Mouse (Mus musculus): Measurements from ENCODE around the gene Zcchc24. TPM values are rescaled to one million over a fixed set of nuclear protein-coding genes. Genes with fewer than 3 reads are reported as not detected.

Zcchc24 gene
- polyA plus RNA-seq, 1 experiment from 2014 or later: 9.1 TPM

DNA sequence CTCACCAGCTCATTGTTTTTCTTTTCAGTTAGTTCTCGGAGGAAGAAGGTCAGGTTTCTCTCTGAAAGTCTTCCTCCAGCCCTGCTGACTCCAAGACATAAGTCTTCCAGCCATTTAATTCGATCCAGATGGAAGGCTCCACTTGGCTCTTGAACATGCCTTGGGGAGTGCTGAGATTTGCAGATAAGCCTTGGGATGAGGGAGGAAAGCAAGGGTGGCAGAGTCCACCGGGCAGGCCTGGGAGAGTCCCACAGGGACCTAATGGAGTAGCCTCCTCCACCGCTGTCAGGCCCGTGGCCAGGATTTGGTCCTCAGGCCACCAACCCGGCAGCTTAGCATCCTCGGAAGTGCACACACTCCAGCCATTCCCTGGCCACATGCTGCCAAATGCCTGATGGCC lies 27.8 kb upstream of the Zcchc24 start:
- H3K4me3 ChIP-seq (ENCODE audit: low read length): no peak overlapping the region
- peak overlapping the region; percentile 60 for H3K27ac ChIP-seq (ENCODE audit: low read length)
- no peak for ATAC-seq
- no peaks in the 10 kb centered on the region for H3K36me3 ChIP-seq (ENCODE audit: control insufficient read depth, insufficient read depth, low read length)
- no peak overlapping the region for H3K4me2 ChIP-seq (ENCODE audit: low read depth, low read length)
- H3K27me3 ChIP-seq (replicated peaks; ENCODE audit: control insufficient read depth, insufficient read depth, low read length): no peaks in the 10 kb centered on the region
- peaks cover 6% of the 10 kb centered on the region; the same call in 1 of the 2 replicates for H3K4me1 ChIP-seq (ENCODE audit: control insufficient read depth, insufficient read depth, low read length)
- 82% methylated on average over 7 of the region's 7 CpGs for WGBS
- H3K9me3 ChIP-seq (ENCODE audit: control insufficient read depth, low read length): no peaks in the 10 kb centered on the region
- H3K9ac ChIP-seq (ENCODE audit: low read depth, low read length): no peak overlapping the region

DNA sequence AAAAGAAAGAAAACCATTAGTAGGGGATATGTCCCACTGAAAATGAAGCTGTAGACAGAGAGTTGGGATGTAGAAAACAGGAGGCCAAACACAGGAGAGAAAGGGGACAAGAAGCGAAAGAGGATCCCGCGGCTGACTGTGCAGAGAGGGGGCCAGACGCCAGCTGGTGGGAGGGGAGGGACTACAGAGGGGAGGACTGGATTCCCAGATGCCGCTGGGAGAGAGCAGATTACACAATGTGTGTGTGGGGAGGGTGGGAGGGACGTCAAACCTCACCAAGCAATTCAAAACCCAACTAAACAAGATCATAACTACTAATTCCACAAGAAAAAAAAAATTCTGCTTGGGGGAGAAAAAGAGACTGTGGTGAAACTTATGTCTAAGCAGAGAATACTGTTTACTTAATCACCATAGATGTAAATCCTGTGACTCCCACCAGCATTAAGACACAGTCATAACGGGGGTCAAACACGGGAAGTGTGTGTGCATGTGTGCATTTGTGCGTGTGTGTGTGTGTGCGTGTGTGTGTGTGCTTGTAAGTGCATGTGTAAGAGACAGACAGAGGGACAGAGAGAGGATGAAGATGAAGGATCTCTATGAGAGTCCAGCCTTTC lies 26.8 kb upstream of the Zcchc24 start:
- Histone ChIP-seq H3K9ac (ENCODE audit: low read depth, low read length) (no peak overlapping the region), H3K27ac (ENCODE audit: low read length) (peak overlapping the region; percentile 86), H3K4me3 (ENCODE audit: low read length) (no peak overlapping the region), H3K36me3 (ENCODE audit: control insufficient read depth, insufficient read depth, low read length) (no peaks in the 10 kb centered on the region), H3K27me3 (replicated peaks; ENCODE audit: control insufficient read depth, insufficient read depth, low read length) (no peaks in the 10 kb centered on the region), H3K9me3 (ENCODE audit: control insufficient read depth, low read length) (no peaks in the 10 kb centered on the region), H3K4me2 (ENCODE audit: low read depth, low read length) (peak overlapping the region; percentile 19; the same call in 1 of the 2 replicates), H3K4me1 (ENCODE audit: control insufficient read depth, insufficient read depth, low read length) (peaks cover 6% of the 10 kb centered on the region; the same call in 1 of the 2 replicates)
- WGBS: 19% methylated on average over 10 of the region's 10 CpGs
- peak; percentile 73 for ATAC-seq

DNA sequence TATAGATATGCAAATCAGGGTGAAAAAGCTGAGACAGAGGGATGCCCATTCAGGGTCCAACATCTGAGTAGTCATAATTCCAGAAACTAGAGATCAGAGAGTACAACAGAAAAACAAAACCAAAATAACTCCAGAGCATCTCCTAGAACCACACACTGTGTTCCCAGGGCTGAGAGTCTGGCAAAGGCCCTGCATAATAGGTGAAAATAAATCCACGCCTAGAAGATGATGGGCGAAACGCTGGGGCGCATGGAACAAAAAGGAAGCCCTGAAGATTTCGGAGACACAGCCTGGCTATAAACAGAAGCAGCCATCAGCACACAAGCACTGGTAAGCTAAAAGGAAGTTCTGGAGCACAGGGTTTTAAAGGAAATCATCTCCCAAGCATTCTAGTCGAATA lies 26.2 kb upstream of the Zcchc24 start:
- Histone ChIP-seq H3K4me3 (ENCODE audit: low read length) (no peak overlapping the region), H3K4me2 (ENCODE audit: low read depth, low read length) (0 out of 2 replicates have a peak overlapping the region, but pooled peaks have one; percentile 19), H3K27ac (ENCODE audit: low read length) (peak overlapping the region; percentile 86), H3K36me3 (ENCODE audit: control insufficient read depth, insufficient read depth, low read length) (no peaks in the 10 kb centered on the region), H3K27me3 (replicated peaks; ENCODE audit: control insufficient read depth, insufficient read depth, low read length) (no peaks in the 10 kb centered on the region), H3K9me3 (ENCODE audit: control insufficient read depth, low read length) (no peaks in the 10 kb centered on the region), H3K4me1 (ENCODE audit: control insufficient read depth, insufficient read depth, low read length) (peaks cover 6% of the 10 kb centered on the region; the same call in 1 of the 2 replicates), H3K9ac (ENCODE audit: low read depth, low read length) (no peak overlapping the region)
- ATAC-seq: no peak
- WGBS: 51% methylated on average over 6 of the region's 6 CpGs

DNA sequence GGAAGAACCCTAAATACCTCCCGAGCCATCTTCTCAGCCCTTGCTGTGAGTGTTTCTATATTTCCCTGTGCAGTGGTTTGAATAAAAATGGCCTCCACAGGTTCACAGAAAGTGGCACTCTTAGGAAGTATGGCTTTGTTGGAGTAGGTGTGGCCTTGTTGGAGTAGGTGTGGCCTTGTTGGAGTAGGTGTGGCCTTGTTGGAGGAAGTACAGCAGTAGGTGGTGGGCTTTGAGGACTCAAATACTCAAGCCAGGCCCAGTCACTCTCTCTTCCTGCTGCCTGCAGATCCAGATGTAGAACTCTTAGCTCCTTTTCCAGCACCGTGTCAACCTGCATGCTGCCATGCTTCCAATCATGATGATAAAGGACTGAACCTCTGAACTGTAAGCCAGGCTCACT lies 25.5 kb upstream of the Zcchc24 start:
- Histone ChIP-seq H3K4me1 (ENCODE audit: control insufficient read depth, insufficient read depth, low read length) (peaks cover 3% of the 10 kb centered on the region; the same call in 1 of the 2 replicates), H3K4me3 (ENCODE audit: low read length) (no peak overlapping the region), H3K9ac (ENCODE audit: low read depth, low read length) (no peak overlapping the region), H3K9me3 (ENCODE audit: control insufficient read depth, low read length) (no peaks in the 10 kb centered on the region), H3K36me3 (ENCODE audit: control insufficient read depth, insufficient read depth, low read length) (no peaks in the 10 kb centered on the region), H3K4me2 (ENCODE audit: low read depth, low read length) (no peak overlapping the region), H3K27me3 (replicated peaks; ENCODE audit: control insufficient read depth, insufficient read depth, low read length) (no peaks in the 10 kb centered on the region), H3K27ac (ENCODE audit: low read length) (no peak overlapping the region)
- no peak for ATAC-seq
- 97% methylated on average over 2 of the region's 2 CpGs for WGBS

DNA sequence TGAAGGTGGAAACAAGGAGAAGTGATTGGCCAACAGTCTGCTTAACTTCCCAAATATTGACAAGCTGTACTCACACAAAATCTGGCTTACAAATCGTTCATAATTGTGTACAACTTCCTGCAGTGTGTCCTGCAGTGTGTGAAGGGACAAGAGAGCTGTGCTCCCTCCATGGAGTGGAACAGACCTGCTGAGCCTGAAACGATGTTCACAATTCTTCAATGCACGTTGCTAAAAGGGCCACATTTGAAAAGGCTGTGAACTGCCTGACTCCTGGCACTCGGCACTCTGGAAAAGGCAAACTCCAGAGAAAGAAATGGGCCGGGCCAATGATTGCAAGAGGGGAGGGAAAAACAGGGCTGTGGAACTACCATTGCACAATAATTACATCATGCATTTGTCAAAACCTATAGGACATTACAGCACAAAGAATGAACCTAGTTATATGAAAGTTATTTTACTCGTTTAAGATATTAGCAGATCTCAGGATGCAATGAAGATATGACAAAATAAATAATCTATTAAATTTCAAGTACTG lies 22.0 kb upstream of the Zcchc24 start:
- no peak for ATAC-seq
- H3K4me1 ChIP-seq (ENCODE audit: control insufficient read depth, insufficient read depth, low read length): peaks cover 10% of the 10 kb centered on the region; the same call in 1 of the 2 replicates
- H3K27me3 ChIP-seq (replicated peaks; ENCODE audit: control insufficient read depth, insufficient read depth, low read length): no peaks in the 10 kb centered on the region
- no peak overlapping the region for H3K27ac ChIP-seq (ENCODE audit: low read length)
- 52% methylated on average over 6 of the region's 6 CpGs for WGBS
- no peaks in the 10 kb centered on the region for H3K36me3 ChIP-seq (ENCODE audit: control insufficient read depth, insufficient read depth, low read length)
- no peaks in the 10 kb centered on the region for H3K9me3 ChIP-seq (ENCODE audit: control insufficient read depth, low read length)
- H3K9ac ChIP-seq (ENCODE audit: low read depth, low read length): no peak overlapping the region
- H3K4me2 ChIP-seq (ENCODE audit: low read depth, low read length): no peak overlapping the region
- no peak overlapping the region for H3K4me3 ChIP-seq (ENCODE audit: low read length)

DNA sequence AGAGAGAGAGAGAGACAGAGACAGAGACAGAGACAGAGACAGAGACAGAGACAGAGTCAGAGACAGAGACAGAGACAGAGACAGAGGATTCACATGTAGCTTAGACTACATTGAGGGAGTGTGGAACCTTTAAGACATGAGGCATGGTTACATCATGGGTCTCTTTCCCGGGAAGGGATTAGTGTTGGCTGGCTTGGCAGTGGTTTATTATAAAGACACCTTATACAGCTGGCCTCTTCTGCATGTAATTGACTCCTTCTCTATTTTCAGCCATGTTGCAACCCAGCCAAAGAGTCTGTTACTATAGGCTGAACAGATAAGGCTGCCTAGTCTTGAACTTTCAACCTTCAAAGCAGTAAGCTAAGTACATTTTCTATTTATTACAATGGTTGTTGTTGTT lies 21.1 kb upstream of the Zcchc24 start:
- Histone ChIP-seq H3K27ac (ENCODE audit: low read length) (no peak overlapping the region), H3K36me3 (ENCODE audit: control insufficient read depth, insufficient read depth, low read length) (no peaks in the 10 kb centered on the region), H3K27me3 (replicated peaks; ENCODE audit: control insufficient read depth, insufficient read depth, low read length) (no peaks in the 10 kb centered on the region), H3K9ac (ENCODE audit: low read depth, low read length) (no peak overlapping the region), H3K4me2 (ENCODE audit: low read depth, low read length) (no peak overlapping the region), H3K4me1 (ENCODE audit: control insufficient read depth, insufficient read depth, low read length) (peaks cover 7% of the 10 kb centered on the region; the same call in 1 of the 2 replicates), H3K9me3 (ENCODE audit: control insufficient read depth, low read length) (no peaks in the 10 kb centered on the region), H3K4me3 (ENCODE audit: low read length) (no peak overlapping the region)
- 53% methylated on average over 1 of the region's 1 CpGs for WGBS
- no peak for ATAC-seq

DNA sequence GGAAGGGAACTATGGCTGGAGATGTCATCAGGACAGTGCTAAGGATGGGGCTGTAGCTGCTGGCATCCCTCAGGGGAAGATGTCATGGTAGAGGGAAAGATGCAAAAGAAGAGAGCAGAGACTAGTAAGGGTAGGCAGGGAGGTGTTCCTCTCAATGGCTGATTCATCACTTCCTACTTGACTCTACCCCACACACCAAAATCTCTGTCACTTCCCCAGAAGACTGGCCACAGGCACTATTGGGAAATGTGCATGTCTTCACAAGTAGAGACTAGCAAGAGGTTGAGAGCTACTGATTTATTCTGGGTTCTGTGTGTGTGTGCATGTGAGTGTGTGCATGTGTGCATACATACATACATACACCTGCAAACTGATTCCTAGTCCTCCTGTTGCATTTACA lies 20.4 kb upstream of the Zcchc24 start:
- H3K4me2 ChIP-seq (ENCODE audit: low read depth, low read length): no peak overlapping the region
- H3K9ac ChIP-seq (ENCODE audit: low read depth, low read length): no peak overlapping the region
- ATAC-seq: no peak
- no peak overlapping the region for H3K27ac ChIP-seq (ENCODE audit: low read length)
- H3K4me1 ChIP-seq (ENCODE audit: control insufficient read depth, insufficient read depth, low read length): peaks cover 7% of the 10 kb centered on the region; the same call in 1 of the 2 replicates
- H3K9me3 ChIP-seq (ENCODE audit: control insufficient read depth, low read length): no peaks in the 10 kb centered on the region
- no peaks in the 10 kb centered on the region for H3K27me3 ChIP-seq (replicated peaks; ENCODE audit: control insufficient read depth, insufficient read depth, low read length)
- H3K36me3 ChIP-seq (ENCODE audit: control insufficient read depth, insufficient read depth, low read length): no peaks in the 10 kb centered on the region
- no peak overlapping the region for H3K4me3 ChIP-seq (ENCODE audit: low read length)

DNA sequence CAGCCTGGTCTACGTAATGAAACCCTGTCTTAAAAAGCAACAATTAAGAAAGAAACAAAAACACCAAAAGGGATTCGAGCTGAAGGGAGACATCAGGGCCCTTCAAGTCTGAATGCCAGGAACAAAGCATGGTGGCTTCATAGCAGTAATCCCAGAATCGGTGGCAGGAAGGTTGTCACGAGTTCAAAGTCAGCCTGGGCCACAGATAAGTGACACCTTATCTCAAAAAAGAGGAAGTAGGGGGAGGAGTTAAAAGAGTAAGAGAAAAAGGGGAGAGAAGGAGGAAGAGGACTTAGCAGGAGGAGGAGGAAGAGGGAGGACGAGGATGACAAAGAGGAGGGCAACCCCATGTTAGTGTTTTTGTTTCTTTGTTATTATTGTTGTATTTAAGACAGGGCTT lies 19.4 kb upstream of the Zcchc24 start:
- no peaks in the 10 kb centered on the region for H3K36me3 ChIP-seq (ENCODE audit: control insufficient read depth, insufficient read depth, low read length)
- H3K4me3 ChIP-seq (ENCODE audit: low read length): no peak overlapping the region
- H3K4me2 ChIP-seq (ENCODE audit: low read depth, low read length): no peak overlapping the region
- ATAC-seq: no peak
- H3K27ac ChIP-seq (ENCODE audit: low read length): 0 out of 2 replicates have a peak overlapping the region, but pooled peaks have one; percentile 21
- H3K9me3 ChIP-seq (ENCODE audit: control insufficient read depth, low read length): no peaks in the 10 kb centered on the region
- peaks cover 7% of the 10 kb centered on the region; the same call in 1 of the 2 replicates for H3K4me1 ChIP-seq (ENCODE audit: control insufficient read depth, insufficient read depth, low read length)
- WGBS: 74% methylated on average over 5 of the region's 5 CpGs
- H3K9ac ChIP-seq (ENCODE audit: low read depth, low read length): no peak overlapping the region
- no peaks in the 10 kb centered on the region for H3K27me3 ChIP-seq (replicated peaks; ENCODE audit: control insufficient read depth, insufficient read depth, low read length)

DNA sequence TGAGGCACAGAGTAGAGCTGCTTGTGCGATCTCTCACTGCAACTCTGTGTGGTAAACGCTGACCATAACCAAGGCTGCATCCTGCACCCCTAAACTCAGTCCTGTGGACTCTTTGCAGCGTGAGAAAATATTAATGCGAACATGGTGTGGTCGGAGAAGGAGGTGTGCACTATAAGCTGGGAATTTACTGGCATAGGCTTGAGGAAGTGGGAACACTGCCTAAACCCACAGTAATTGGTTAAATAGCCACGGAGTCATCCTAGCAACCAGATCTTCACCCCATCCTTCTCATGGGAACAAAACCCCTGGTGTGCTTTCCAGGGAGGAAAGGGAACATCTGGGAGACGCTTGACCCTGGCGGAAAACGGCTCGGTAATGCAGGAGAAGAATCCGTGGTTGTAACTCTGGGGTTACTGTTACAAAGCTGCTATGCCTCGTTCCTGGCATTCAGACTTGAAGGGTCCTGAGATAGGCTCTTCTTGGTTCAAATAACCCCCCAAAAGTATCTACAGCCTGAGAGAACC lies 18.6 kb upstream of the Zcchc24 start:
- no peaks in the 10 kb centered on the region for H3K9me3 ChIP-seq (ENCODE audit: control insufficient read depth, low read length)
- 56% methylated on average over 12 of the region's 12 CpGs for WGBS
- no peak overlapping the region for H3K4me3 ChIP-seq (ENCODE audit: low read length)
- no peaks in the 10 kb centered on the region for H3K27me3 ChIP-seq (replicated peaks; ENCODE audit: control insufficient read depth, insufficient read depth, low read length)
- H3K36me3 ChIP-seq (ENCODE audit: control insufficient read depth, insufficient read depth, low read length): no peaks in the 10 kb centered on the region
- peak overlapping the region; percentile 90 for H3K27ac ChIP-seq (ENCODE audit: low read length)
- no peak overlapping the region for H3K9ac ChIP-seq (ENCODE audit: low read depth, low read length)
- H3K4me2 ChIP-seq (ENCODE audit: low read depth, low read length): no peak overlapping the region
- peak; percentile 24 for ATAC-seq
- H3K4me1 ChIP-seq (ENCODE audit: control insufficient read depth, insufficient read depth, low read length): peaks cover 7% of the 10 kb centered on the region; the same call in 1 of the 2 replicates

Measured in intestine, embryonic 16.5 days (tissue).